Mouse (Mus musculus) hindbrain, embryonic 13.5 days (tissue): ENCODE results near the gene Zc3h12d. TPM values are rescaled to one million over a fixed set of nuclear protein-coding genes. Genes with fewer than 3 reads are reported as not detected.

Source experiments
- ATAC-seq: fragments of 200-750 bp; cut with Nextera tagmentation; 2 replicates; pipeline ENCODE4 v1.8.0; 2017; ENCODE audit warnings: moderate TSS enrichment; ENCODE audit not compliant: low FRiP score
- H3K27ac ChIP-seq: fragments of 300-500 bp; sonication (generic); 2 replicates; pipeline ENCODE4 v1.5.1; 2015; ENCODE audit warnings: inconsistent platforms, mild to moderate bottlenecking, moderate library complexity
- H3K27me3 ChIP-seq: fragments of 300-500 bp; sonication (generic); 2 replicates; pipeline ENCODE4 v1.6.1; 2015; ENCODE audit warnings: mild to moderate bottlenecking, inconsistent platforms
- H3K36me3 ChIP-seq: fragments of 300-500 bp; sonication (generic); 2 replicates; pipeline ENCODE4 v1.6.1; 2015; ENCODE audit warnings: mild to moderate bottlenecking, inconsistent platforms
- H3K4me1 ChIP-seq: fragments of 300-500 bp; sonication (generic); replicated peaks from 2 replicates; pipeline ENCODE4 v1.6.1; 2015; ENCODE audit warnings: inconsistent platforms
- H3K4me2 ChIP-seq: fragments of 300-500 bp; sonication (generic); 2 replicates; pipeline ENCODE4 v1.6.1; 2015; ENCODE audit warnings: inconsistent platforms, mild to moderate bottlenecking, moderate library complexity
- H3K4me3 ChIP-seq: fragments of 300-500 bp; sonication (generic); 2 replicates; pipeline ENCODE4 v1.5.1; 2015; ENCODE audit warnings: mild to moderate bottlenecking, inconsistent platforms
- H3K9ac ChIP-seq: fragments of 300-500 bp; sonication (generic); 2 replicates; pipeline ENCODE4 v1.6.1; 2015; ENCODE audit warnings: mild to moderate bottlenecking, inconsistent platforms
- H3K9me3 ChIP-seq: fragments of 300-500 bp; sonication (generic); 2 replicates; pipeline ENCODE4 v1.6.1; 2016; ENCODE audit warnings: inconsistent platforms
- WGBS: fragments of 180-500 bp; shearing (Covaris S2); methylation state at CpG from one replicate; pipeline ENCODE4 v1.1.7; 2015; 5-methylcytosine and 5-hydroxymethylcytosine counted together
- polyA plus RNA-seq: library from polyadenylated mRNA; unstranded; fragments of >200 nt; fragmentation: Nextera tagmentation; extraction: Ambion mirVana; gene quantifications from 2 replicates; pipeline ENCODE4 v1.2.1, GENCODE M21; 2015

Zc3h12d gene
- polyA plus RNA-seq, 1 experiment from 2014 or later, result 0.18 TPM

GRCm38 (mm10) chr10:7840785-7841184 is 8.5 kb downstream of the Zc3h12d start:
- no peak for ATAC-seq
- no peaks in the 10 kb centered on the region for H3K36me3 ChIP-seq
- no peaks in the 10 kb centered on the region for H3K27me3 ChIP-seq
- H3K4me1 ChIP-seq, result no peaks in the 10 kb centered on the region
- H3K27ac ChIP-seq, result no peak overlapping the region
- no peak overlapping the region for H3K9ac ChIP-seq
- no peak overlapping the region for H3K4me3 ChIP-seq
- no peak overlapping the region for H3K4me2 ChIP-seq
- H3K9me3 ChIP-seq, result no peaks in the 10 kb centered on the region
- WGBS, result 66% methylated on average over 3 of the region's 3 CpGs

- WGBS, result 70% methylated on average over 14 of the region's 14 CpGs
- Histone ChIP-seq H3K27ac (no peak overlapping the region), H3K4me2 (no peak overlapping the region), H3K9ac (no peak overlapping the region), H3K9me3 (no peaks in the 10 kb centered on the region), H3K27me3 (no peaks in the 10 kb centered on the region), H3K36me3 (no peaks in the 10 kb centered on the region), H3K4me1 (no peaks in the 10 kb centered on the region), H3K4me3 (no peak overlapping the region)
- ATAC-seq, result no peak
These were observed 9.4 kb downstream of the Zc3h12d start for GRCm38 (mm10) chr10:7841571-7842080.

GRCm38 (mm10) chr10:7843181-7843580 is 10.9 kb downstream of the Zc3h12d start:
- H3K27ac ChIP-seq, result no peak overlapping the region
- H3K36me3 ChIP-seq, result no peaks in the 10 kb centered on the region
- H3K4me3 ChIP-seq, result no peak overlapping the region
- no peak overlapping the region for H3K4me2 ChIP-seq
- 94% methylated on average over 4 of the region's 4 CpGs for WGBS
- ATAC-seq, result no peak
- no peaks in the 10 kb centered on the region for H3K4me1 ChIP-seq
- no peaks in the 10 kb centered on the region for H3K27me3 ChIP-seq
- no peak overlapping the region for H3K9ac ChIP-seq
- no peaks in the 10 kb centered on the region for H3K9me3 ChIP-seq

- 83% methylated on average over 4 of the region's 4 CpGs for WGBS
- no peak for ATAC-seq
- Histone ChIP-seq H3K9me3 (no peaks in the 10 kb centered on the region), H3K27ac (no peak overlapping the region), H3K27me3 (no peaks in the 10 kb centered on the region), H3K4me3 (no peak overlapping the region), H3K9ac (no peak overlapping the region), H3K4me2 (no peak overlapping the region), H3K4me1 (no peaks in the 10 kb centered on the region), H3K36me3 (no peaks in the 10 kb centered on the region)
These were observed 11.9 kb downstream of the Zc3h12d start for GRCm38 (mm10) chr10:7844161-7844560.

- Histone ChIP-seq H3K4me1 (no peaks in the 10 kb centered on the region), H3K4me3 (no peak overlapping the region), H3K36me3 (no peaks in the 10 kb centered on the region), H3K9me3 (no peaks in the 10 kb centered on the region), H3K27me3 (no peaks in the 10 kb centered on the region), H3K4me2 (no peak overlapping the region), H3K27ac (no peak overlapping the region), H3K9ac (no peak overlapping the region)
- ATAC-seq, result no peak
- 78% methylated on average over 8 of the region's 8 CpGs for WGBS
These were observed 12.9 kb downstream of the Zc3h12d start for GRCm38 (mm10) chr10:7845136-7845535.

GRCm38 (mm10) chr10:7845991-7846390 is 13.7 kb downstream of the Zc3h12d start:
- Histone ChIP-seq H3K4me3 (no peak overlapping the region), H3K36me3 (no peaks in the 10 kb centered on the region), H3K4me1 (no peaks in the 10 kb centered on the region), H3K27me3 (no peaks in the 10 kb centered on the region), H3K4me2 (no peak overlapping the region), H3K27ac (no peak overlapping the region), H3K9me3 (no peaks in the 10 kb centered on the region), H3K9ac (no peak overlapping the region)
- no peak for ATAC-seq
- WGBS, result 87% methylated on average over 4 of the region's 4 CpGs

GRCm38 (mm10) chr10:7847166-7847605 is 14.9 kb downstream of the Zc3h12d start:
- no peak overlapping the region for H3K9ac ChIP-seq

GRCm38 (mm10) chr10:7851891-7852290 is 19.6 kb downstream of the Zc3h12d start:
- 69% methylated on average over 3 of the region's 3 CpGs for WGBS
- no peak overlapping the region for H3K4me3 ChIP-seq
- ATAC-seq, result no peak
- no peak overlapping the region for H3K4me2 ChIP-seq
- H3K27ac ChIP-seq, result no peak overlapping the region
- H3K4me1 ChIP-seq, result no peaks in the 10 kb centered on the region
- no peaks in the 10 kb centered on the region for H3K27me3 ChIP-seq
- H3K9me3 ChIP-seq, result no peaks in the 10 kb centered on the region
- H3K9ac ChIP-seq, result no peak overlapping the region
- H3K36me3 ChIP-seq, result no peaks in the 10 kb centered on the region

More at GRCm38 (mm10) chr10:7847166-7847605, 14.9 kb downstream of the Zc3h12d start:
- H3K27me3 ChIP-seq, result no peaks in the 10 kb centered on the region
- H3K36me3 ChIP-seq, result no peaks in the 10 kb centered on the region
- ATAC-seq, result no peak
- 82% methylated on average over 2 of the region's 2 CpGs for WGBS
- H3K27ac ChIP-seq, result no peak overlapping the region
- H3K4me3 ChIP-seq, result no peak overlapping the region
- H3K4me2 ChIP-seq, result no peak overlapping the region
- no peaks in the 10 kb centered on the region for H3K9me3 ChIP-seq
- H3K4me1 ChIP-seq, result no peaks in the 10 kb centered on the region

- no peaks in the 10 kb centered on the region for H3K4me1 ChIP-seq
These were observed 28.2 kb downstream of the Zc3h12d start for GRCm38 (mm10) chr10:7860494-7860893.

GRCm38 (mm10) chr10:7861259-7861936 is 29.1 kb downstream of the Zc3h12d start:
- no peaks in the 10 kb centered on the region for H3K9me3 ChIP-seq
- no peak for ATAC-seq
- H3K4me3 ChIP-seq, result no peak overlapping the region
- no peaks in the 10 kb centered on the region for H3K4me1 ChIP-seq
- no peak overlapping the region for H3K4me2 ChIP-seq
- no peak overlapping the region for H3K27ac ChIP-seq
- H3K36me3 ChIP-seq, result no peaks in the 10 kb centered on the region
- 86% methylated on average over 14 of the region's 14 CpGs for WGBS
- H3K9ac ChIP-seq, result no peak overlapping the region
- 0 out of 2 replicates have a peak, but pooled peaks cover under 1% of the 10 kb centered on the region for H3K27me3 ChIP-seq

More at GRCm38 (mm10) chr10:7860494-7860893, 28.2 kb downstream of the Zc3h12d start:
- ATAC-seq, result no peak
- Histone ChIP-seq H3K36me3 (no peaks in the 10 kb centered on the region), H3K4me2 (no peak overlapping the region), H3K4me3 (no peak overlapping the region), H3K27me3 (no peaks in the 10 kb centered on the region), H3K27ac (no peak overlapping the region), H3K9me3 (no peaks in the 10 kb centered on the region), H3K9ac (no peak overlapping the region)
- WGBS, result 90% methylated on average over 7 of the region's 7 CpGs

- Histone ChIP-seq H3K4me3 (no peak overlapping the region), H3K27me3 (peaks cover 7% of the 10 kb centered on the region), H3K4me2 (no peak overlapping the region), H3K36me3 (no peaks in the 10 kb centered on the region), H3K4me1 (peaks cover 3% of the 10 kb centered on the region), H3K9me3 (no peaks in the 10 kb centered on the region), H3K27ac (no peak overlapping the region), H3K9ac (no peak overlapping the region)
- 92% methylated on average over 23 of the region's 25 CpGs for WGBS
- no peak for ATAC-seq
These were observed 29.8 kb downstream of the Zc3h12d start for GRCm38 (mm10) chr10:7861937-7862657.

- Histone ChIP-seq H3K9me3 (no peaks in the 10 kb centered on the region), H3K27me3 (peaks cover 19% of the 10 kb centered on the region), H3K4me2 (no peak overlapping the region), H3K36me3 (no peaks in the 10 kb centered on the region), H3K4me1 (peaks cover 10% of the 10 kb centered on the region), H3K4me3 (no peak overlapping the region), H3K27ac (no peak overlapping the region), H3K9ac (no peak overlapping the region)
- 93% methylated on average over 6 of the region's 6 CpGs for WGBS
- no peak for ATAC-seq
These were observed 31.1 kb downstream of the Zc3h12d start for GRCm38 (mm10) chr10:7863411-7863810.
